Mouse (Mus musculus) layer of hippocampus, postnatal 14 days (tissue): ENCODE measurements around the gene Frmpd2. TPM values are rescaled to one million over a fixed set of nuclear protein-coding genes. Genes with fewer than 3 reads are reported as not detected.
A peak's percentile ranks its signal among the peaks of the same experiment; 100 is the strongest.
"Not testable (repeated sequence)": the region's sequence is repeated elsewhere in the genome, so short reads cannot be mapped to it uniquely, and the experiment has no call there.

ENCODE experiments used
- DNase-seq, 2 experiments: peaks; one replicate each; pipeline ENCODE4 v3.0.0; 2021 to 2022; ENCODE audit warnings: low spot score in 2 of 2, mixed read lengths in 1 of 2
- long read RNA-seq, 2 experiments: library from polyadenylated mRNA; stranded (forward); transcript quantifications; one replicate each; pipeline ENCODE4 v2.0.0; 2021
- total RNA-seq, 2 experiments: library from RNA; stranded (reverse); gene quantifications; 2 replicates each; pipeline ENCODE4 v1.2.3; 2021

Gene Frmpd2
- 1 to 10 TPM; 1.7 to 2.0 TPM for total RNA-seq
- long read RNA-seq, experiment 1: 0 reads
- long read RNA-seq, experiment 2: 0 reads

DNA sequence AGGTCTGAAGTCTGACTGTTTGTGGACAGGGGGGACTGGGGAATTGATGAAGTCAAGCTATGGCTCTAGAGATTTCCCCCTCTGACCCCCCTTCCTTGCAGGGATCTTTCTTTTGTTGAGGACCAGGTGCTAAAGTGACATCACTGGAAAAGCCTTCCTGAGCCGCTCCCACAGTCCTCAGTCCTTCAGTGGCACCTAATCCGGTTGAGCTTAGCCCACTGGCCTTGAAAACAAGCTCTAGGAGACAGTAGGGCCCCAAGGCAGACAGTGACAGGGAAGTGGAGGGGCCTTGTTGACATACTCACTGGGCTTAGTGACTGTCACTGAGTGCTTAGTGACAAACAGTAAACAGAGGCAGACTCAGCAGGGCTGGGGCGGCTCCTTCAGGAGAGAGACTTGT, at the start of gene Frmpd2:
Frmpd2 (plus strand) TSS at position 366 of the 400 bp plus-strand sequence.
- no peak for DNase-seq

DNA sequence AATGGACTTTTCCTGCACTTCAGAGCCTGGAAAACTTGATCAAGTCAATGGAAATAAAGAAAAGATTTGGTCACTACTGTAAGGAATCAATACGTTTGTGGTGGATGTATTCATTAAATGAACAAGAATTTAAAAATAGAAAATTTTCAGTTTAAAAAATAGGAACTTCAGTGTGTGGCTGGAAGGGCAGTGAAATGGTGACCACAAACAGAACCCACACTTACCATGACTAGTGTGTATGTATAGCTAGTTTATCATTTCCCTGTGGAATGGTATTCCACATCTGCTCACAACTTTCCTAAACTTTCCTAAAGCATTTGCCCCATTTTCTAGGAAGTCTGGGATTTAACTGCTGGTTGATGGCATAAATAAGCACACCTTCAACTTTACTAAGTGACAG, 48.5 kb upstream of the Frmpd2 start:
- DNase-seq: no peak

DNA sequence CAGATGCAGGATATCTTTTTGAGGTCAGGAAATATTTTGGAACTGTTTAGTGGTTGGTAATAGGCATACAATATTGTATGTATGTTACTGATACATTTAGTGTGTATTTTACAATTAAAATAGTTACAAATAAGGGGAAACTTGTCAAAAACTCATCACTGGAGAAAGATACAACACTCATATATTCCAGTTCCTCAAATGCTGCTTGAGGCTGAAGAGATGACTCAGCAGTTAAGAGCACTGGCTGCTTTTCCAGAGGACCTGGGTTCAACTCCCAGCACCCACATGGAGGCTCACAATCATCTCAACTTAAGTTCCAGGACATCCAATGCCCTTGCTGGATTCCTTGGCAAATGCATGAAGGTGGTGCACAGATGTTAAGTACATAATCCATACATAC, 47.4 kb upstream of the Frmpd2 start:
- DNase-seq: no peak

DNA sequence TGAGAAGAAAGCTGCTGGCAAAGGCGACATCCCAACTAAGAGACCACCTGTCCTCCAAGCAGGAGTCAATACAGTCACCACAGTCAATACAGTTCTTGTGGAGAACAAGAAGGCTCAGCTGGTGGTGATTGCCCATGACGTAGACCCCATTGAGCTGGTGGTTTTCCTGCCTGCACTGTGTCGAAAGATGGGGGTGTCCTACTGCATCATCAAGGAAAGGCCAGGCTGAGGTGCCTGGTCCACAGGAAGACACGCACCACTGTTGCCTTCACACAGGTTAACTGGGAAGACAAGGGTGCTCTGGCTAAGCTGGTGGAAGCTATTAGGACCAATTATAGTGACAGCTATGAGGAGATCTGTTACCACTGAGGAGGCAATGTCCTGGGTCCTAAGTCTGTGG, 39.0 kb upstream of the Frmpd2 start:
- not testable (repeated sequence) for DNase-seq

DNA sequence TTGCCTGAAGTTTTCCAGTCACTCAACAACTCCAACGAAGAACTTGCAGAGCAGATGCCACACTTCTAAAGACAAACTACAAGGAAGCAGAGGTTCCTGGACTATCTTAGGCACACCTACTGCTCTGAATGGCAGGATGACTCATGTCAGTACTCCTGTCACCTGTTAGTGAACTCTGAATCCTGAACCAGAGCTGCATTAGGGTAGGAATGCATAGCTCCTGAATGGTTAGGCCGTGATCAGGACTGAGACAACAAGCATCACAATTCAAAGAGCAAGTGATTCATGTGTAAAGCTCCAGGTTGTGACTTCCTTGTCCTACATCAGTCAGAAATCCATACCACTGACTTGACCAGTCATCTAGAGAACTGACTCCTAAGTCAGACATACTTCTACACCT, 27.7 kb upstream of the Frmpd2 start:
- DNase-seq: no peak

DNA sequence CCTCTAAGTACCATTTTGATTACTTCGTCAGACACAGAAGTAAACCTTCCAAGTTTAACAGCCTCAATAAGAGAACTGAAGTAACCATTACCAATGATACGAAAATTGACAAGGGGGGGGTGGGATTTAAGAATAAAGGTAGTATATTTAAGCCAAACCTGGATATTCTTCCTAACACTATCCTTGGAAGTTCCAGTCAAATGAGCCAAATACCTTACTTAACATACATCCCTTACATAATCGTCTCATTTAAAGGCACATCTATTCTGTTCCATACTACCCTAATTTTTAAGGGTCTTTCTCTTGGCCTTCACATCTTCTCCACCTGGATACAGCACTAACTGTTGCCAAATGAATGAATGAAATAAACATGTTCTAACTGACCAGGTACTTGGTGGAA, 25.5 kb upstream of the Frmpd2 start:
- no peak for DNase-seq

DNA sequence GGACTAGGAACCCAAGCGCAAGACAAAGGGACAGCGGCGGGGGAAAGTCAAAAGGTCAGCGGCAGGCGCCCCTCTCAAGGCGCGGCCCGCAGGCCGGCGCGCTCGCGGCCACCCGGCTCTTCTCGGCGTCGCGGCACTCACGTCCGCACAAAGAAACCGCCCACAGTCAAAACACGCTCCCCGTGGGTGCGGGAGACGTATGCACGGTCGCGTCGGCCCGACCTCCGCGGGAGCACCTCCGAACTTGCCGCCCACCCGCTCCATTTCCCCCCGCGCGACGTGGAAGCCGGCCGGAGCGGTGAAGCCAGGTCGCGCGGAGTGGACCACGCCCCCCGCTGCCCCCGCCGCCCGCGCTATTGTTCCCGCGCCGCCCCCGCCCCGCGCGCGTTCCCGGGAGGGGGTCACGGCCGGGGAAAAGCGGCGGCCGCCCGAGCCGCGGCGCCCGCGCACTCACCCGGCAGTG, 24.9 kb upstream of the Frmpd2 start:
- no peak for DNase-seq

DNA sequence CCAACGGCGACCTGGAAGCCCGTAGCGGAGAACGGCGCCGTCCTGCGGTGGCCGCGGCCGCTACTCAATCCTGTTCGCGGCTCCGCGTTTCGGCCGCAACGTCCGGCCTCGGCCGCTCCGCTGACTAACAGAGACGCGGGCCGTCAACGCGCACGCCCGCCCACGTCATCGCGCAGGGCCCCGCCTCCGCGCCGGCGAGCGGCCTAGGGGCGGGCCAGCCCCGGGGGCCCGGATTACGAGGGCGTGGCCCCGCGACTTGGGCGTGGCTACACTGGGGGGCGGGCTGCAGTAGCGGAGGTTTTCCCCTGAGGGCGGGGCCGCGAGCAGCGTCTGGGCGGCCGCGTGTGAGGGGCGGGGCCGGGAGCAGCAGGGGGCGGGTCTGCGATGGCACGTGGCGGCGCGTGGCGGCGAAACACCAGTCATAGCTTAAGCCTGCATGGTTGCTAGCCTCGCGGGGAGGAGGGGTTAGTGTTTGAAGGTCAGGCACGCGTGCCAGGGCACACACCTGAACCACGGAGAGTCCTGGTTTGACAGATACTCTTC, 24.4 kb upstream of the Frmpd2 start, which contains the start of gene Mapk8:
Mapk8 (minus strand) TSS at position 132 of the 543 bp plus-strand sequence.
- DNase-seq: peak; percentile 92 to 96

DNA sequence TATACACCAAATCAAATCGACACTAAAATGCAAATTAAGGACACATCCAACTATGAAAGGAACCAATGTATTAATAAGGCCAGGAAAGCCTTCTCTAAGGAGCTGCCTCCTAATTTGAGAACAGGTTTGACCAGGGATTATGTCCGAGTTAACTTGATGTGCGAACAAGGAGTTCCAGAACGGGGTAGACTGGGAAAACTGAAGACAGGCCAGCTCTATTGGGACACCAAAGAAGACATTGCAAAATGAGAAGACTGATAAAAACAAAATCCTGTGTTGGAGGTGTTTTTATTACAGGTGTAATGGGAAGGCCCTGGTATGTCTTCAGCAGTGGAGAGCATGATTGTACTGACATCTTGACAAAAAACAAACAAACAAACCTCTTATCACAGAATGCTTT, 23.2 kb upstream of the Frmpd2 start:
- DNase-seq: no peak

DNA sequence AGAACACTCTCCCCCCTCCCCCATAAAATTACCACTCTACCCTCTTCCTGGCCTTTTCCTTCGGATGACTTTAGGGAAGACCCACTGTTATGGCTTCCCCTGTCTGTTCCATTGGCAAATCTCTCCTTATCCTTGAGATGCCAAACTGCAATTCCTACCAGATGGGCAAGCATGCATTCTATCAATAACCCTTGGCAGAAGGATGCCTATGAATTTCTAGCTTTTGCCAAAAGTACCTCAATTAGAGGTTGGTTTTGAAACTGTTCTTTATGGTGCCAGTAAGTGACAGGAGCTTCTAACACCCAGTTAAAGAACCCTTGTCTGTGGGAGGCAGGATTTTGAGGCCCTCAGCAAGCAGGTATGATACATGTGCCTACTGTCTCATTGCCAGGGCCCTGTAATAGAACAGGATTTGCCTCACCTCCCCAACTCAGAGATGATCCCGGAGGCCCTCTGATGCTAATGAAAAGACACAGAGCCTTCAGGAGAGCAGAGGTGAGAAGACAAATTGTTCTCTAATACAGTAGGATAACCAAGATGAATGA, 22.1 kb upstream of the Frmpd2 start:
- peak in 1 of 2 experiments; percentile 40 for DNase-seq

DNA sequence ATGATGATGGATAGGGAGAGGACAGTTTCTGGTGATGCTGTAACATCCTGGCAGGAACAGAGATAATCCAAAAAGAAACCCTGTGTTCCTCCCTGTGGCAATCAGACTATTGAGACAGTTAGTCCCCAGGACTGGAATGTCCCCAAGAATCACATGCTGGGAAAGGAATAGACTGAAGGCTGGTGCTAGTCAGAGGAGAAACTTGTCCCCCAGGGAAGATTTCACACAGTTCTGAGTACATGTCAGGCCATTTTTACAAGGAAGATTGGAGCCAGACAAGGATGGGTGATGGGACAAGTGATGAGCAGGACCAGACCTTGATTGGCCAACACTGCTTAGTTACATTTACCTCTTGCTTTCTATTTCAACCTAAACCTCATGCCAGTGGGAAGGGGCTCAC, 21.2 kb upstream of the Frmpd2 start:
- DNase-seq: no peak

DNA sequence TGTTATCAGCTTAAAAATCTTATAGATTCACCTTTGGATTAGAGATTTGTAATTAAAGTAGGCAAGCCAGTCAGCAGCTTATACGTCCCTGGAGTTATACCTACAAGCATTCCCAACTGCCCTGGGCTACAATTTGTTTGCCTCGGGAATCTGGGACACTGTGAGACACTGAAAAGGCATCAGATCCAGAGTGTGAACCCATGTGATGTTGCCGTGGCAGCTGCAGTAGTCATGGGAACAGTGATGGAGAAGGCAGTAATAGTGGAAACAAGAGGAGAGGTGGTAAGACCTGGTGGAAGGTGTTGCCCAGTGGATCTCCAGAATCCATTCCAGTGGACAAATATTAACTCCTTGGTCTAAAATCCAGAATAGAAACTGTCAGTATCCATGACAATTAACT, 7.8 kb upstream of the Frmpd2 start:
- DNase-seq: no peak

DNA sequence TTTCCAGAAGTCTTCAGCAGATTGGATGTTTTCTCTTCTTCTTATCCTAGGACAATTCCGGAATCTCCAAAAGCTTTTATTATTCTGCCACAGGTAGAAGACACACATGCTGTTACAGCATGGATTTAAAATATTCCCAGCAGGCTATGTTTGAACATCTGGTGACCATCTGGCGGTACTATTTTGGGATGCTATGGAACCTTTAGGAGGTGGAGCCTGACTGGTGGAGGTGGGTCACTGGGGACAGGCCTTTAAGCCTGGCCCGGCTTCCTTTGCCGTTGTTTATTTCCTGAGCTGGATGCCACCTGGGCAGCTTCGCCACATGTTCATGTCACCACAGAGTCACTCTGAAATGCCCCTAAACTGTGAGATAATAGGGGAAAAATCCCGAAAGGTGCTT, 3.7 kb upstream of the Frmpd2 start:
- DNase-seq: no peak

DNA sequence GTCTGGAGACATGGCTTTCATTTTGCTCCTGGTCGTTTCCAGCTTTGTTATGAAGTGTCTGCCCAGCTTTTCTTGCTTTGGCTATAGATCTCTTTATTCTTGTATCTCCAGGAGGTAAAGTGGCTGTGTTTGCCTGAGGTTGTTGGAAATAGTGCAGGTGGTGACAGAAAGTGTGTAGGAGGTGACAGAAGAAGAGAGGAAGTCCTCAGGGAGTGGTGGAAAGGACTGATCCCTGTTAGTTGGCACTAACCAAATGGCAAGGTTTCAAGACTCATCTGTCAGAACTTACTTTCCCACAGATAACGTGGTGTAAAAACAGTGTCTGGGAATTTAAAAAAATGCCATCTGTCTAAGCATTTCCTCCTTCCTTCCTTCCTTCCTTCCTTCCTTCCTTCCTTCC, 3.0 kb downstream of the Frmpd2 start:
- DNase-seq: no peak

DNA sequence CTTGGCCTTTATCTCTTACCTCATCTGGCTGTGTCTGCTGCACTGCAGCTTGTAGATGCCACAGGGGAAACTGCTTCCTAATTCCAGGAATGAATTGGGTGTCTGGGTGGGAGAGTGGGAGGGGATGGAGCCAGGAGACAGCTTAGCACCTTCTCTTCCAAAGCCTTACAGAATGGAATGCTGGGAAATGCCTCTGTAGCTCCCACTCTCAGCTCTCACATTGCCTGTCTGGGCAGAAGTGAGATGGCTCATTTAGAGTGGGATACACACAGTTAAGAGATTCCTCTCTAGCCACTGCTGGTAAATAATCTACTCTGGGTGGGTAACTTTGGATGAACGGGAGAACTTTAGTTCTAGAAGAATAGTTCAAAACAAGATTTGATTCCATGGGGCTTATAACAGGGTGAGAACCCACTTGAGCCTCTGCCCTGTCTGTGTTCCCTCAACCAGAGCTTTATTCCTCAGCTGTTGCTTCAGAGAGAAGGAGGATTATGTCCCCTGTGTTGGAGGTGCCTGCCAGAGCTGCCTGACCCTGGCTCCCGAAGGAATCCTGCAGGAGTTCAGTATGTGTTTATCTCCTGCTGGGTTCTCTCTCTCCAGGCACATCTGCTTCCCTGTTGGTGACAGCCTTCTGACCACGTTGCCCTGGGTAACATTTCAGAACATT, 4.7 kb downstream of the Frmpd2 start:
- no peak for DNase-seq

DNA sequence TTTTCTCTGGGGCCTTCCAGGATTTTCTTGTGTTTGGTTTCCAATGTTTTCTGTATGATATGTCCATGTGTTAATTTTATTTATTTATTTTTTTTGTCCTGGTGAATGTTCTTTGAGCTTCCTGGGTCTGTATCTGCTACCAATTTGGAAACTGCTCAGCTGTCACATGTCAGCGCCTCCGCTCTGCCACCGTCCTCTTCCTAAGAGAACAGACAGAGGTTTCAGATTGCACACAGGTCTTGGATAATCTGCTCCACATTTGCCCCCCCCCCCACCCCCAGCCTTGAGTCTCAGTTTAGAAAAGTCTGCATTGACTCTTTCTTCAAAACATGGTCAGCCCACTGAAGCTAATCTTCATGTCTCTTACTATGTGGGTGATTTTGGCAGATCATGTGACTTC, 10.5 kb downstream of the Frmpd2 start:
- DNase-seq: no peak

DNA sequence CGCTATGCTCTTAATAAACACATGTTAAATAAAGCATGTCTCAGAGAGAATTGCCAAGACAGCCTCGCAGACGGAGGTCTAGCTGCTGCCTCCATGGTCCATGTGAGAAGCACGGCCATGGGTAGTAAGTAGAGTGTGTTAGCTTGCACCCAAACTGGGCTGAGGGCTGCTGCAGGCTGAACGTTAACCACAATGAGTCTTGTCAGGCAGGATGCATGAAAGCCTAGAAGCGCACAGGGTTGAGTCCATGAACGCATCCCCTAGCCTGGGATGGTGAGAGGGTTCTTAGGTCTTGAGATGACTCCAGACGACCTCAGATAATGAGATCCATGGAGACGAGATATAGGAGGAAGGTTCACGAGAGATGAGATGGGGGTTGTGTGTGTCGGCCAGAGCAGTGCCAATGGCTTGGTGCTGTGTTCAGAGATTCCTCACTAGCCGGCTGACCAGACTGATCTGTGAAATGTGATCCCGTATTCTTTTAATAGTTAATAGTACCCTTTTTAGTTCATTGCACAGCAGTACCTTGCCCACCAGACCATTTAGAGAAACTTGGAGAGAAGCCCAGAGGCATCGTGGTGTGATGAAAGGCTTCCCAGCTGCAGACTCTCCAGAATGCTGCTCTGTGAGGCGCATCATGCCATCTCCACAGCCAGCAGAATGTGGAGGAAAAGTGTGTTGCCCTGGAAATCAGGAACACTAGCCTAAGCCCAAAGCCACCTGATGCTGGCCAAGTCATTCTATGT, 16.5 kb downstream of the Frmpd2 start:
- peak in 1 of 2 experiments; percentile 24 for DNase-seq

DNA sequence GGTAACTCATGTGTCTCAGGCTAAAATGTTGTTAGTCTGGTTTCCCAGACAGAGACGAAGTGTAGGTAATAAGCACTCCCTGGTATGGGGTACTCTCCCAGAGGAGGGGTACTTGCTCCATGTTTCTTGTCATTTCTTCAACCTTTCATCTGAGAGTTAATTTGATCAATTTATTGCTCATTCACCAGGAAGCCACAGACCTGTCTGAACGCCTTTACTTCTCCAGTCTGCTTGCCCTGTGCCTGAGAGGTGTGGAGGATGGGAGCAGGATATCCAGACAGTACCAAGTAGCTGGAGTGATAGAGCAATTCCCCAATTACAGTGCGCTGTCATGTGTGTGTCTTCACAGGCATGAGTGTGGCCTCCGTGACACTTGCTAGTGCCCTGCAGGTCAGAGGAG, 23.7 kb downstream of the Frmpd2 start:
- DNase-seq: no peak

DNA sequence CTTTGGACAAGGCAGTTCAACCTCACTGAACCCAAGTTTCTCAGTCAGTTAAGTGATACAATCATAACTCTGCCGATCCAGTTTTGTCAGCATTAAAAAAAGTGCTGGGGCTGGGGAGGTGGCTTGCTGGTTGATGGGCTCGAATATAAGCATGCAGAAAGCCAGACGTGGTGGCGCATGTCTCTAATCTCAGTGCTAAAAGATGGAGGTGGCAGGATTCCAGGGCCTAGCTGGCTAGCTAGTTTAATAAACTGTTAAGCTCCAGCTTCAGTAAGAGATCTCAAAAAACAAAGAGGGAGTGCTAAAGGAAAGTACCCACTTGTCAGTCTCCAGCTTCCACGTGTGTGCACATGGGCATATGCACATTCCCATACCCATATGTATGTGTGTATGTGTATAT, 25.9 kb downstream of the Frmpd2 start:
- no peak for DNase-seq

DNA sequence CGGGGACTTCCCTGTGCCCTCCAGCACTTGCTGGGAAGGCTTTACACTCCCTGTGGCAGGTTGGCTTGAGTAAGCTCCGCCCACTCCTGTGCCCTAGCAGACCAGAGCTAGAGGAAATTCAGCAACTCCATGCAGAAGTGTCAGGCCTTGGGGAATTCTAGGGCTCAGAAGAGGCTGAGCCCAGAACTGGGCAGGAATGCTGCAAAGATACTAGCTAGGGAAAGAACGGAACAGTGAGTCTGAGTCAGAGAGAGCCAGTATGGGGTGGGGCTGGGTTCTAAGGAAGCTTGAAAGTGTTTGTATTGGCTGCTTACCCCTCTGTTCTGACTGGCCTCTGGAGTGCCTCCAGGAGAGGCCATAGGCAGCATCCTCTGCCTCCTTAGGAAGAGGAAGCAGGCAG, 27.4 kb downstream of the Frmpd2 start:
- DNase-seq: no peak

DNA sequence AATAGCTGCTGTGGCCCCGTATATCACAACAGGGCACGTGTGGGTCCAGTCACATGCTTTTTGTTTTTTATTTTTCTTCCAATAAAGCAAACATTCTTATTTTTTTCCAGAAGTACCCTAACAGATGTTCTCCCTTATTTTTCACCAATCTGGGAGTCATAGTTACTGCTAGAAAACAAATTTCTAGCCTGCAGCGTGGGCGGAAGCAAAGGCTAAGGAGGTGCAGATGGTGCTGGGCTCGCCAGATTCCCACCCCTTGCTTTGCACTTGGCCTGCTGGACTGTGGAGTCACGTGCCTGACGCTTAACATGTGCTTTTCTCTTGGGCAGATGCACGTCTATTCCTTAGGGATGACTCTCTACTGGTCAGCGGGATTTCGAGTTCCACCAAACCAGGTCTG, 29.1 kb downstream of the Frmpd2 start:
- peak in 1 of 2 experiments; percentile 37 for DNase-seq

DNA sequence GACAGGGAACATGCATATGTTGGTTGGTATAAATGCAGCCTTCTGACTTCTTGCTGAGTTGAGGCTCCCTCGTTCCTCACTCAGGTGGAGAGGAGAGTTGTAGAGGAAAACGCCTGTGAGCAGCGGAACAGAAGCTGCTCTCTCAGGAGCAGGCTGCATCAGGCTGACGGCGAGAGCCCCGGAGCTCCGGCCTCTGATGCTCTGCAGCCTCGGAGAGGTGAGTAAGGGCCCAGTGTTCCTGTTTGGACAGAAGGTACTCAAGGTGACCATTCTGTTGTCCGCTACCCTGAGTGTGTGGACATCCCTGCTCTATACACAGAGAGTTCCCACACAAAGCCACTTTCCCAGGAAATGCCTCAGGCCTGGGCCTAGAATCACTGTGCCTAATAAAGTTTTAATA, 31.8 kb downstream of the Frmpd2 start:
- no peak for DNase-seq
